Mouse (Mus musculus): ENCODE data around the gene Fgfr2. TPM values are rescaled to one million over a fixed set of nuclear protein-coding genes. Genes with fewer than 3 reads are reported as not detected.

Gene Fgfr2
- total RNA-seq, 2 experiments from 2014 or later = 28.8 to 29.4 TPM

DNA sequence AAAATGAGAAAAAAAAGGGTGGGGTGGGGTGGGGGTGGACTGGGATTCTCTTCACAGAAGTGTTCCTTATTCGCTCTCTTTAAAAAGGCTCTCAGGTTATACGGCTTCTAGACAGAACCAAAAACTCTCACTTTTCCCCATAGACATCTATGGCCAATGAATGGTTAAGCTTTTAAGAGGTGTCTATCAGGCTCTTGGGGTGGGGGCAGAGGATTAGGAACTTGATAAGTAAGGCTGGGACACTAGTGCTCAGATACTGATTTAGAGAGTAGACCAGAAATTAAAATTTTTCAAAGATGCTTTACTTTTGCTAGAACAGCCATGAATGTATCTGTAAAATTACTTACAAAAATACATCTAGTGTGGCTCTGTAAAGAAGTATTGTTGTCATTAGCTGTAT, 528.8 kb downstream of the Fgfr2 start:
- intact Hi-C loops (cut with DNase I) = no loop called here
- no peak for DNase-seq (ENCODE audit: extremely low spot score in 1 of 2, low spot score in 2 of 2)

DNA sequence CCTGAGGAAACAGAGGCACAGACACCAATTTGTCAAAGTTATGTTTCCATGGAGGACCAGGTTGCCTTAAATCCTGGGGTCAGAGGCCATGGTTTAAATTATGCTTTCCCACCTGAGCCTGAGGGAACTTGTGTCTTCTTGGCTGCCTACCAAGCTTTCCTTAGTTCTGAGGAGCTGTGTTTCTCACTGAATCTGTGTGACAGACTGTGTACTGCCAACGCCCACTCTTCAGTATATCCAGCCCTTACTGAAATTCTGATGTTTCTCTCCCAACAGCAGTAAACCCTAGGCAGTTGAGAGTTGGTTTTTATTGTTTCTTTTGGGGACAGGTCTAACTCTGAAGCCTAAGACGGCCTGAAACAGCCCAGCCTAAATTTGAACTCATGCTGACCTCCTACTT, 529.4 kb downstream of the Fgfr2 start:
- intact Hi-C loops (cut with DNase I) = no loop called here
- DNase-seq (ENCODE audit: extremely low spot score in 1 of 2, low spot score in 2 of 2) = no peak

GRCm38 (mm10) chr7:132589610-132590009, 533.5 kb downstream of the Fgfr2 start:
- intact Hi-C loops (cut with DNase I) = no loop called here
- DNase-seq (ENCODE audit: extremely low spot score in 1 of 2, low spot score in 2 of 2) = no peak

GRCm38 (mm10) chr7:132587167-132587566, 536.0 kb downstream of the Fgfr2 start:
- intact Hi-C loops (cut with DNase I) = no loop called here
- DNase-seq (ENCODE audit: extremely low spot score in 1 of 2, low spot score in 2 of 2) = no peak

GRCm38 (mm10) chr7:132585695-132586491, 537.3 kb downstream of the Fgfr2 start:
- DNase-seq (ENCODE audit: extremely low spot score in 1 of 2, low spot score in 2 of 2) = no peak
- intact Hi-C loops (cut with DNase I) = no loop called here

DNA sequence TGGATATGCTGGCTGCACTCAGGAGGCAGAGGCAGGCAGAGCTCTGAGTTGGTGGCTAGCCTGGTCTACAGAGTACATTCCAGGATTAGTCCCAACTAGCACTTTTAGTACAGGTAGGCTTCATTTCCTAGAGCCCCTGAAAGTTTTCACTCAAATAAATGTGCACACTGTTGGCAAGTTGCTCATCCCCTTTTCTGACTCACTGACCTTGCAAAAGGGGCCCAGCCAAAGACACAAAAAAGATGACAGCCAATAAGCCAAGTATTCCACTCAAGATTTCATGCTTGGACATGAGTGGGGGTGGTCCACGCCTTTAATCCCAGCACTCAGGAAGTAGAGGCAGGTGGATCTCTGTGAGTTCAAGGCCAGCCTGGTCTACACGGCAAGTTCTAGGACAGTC, 541.7 kb downstream of the Fgfr2 start:
- intact Hi-C loops (cut with DNase I) = no loop called here
- DNase-seq (ENCODE audit: extremely low spot score in 1 of 2, low spot score in 2 of 2) = no peak

GRCm38 (mm10) chr7:132580511-132580910, 542.6 kb downstream of the Fgfr2 start:
- DNase-seq (ENCODE audit: extremely low spot score in 1 of 2, low spot score in 2 of 2) = no peak
- intact Hi-C loops (cut with DNase I) = no loop called here

- intact Hi-C loops (cut with DNase I) = no loop called here
These were observed 546.3 kb downstream of the Fgfr2 start for GRCm38 (mm10) chr7:132576891-132577290.

GRCm38 (mm10) chr7:132576116-132576650, 547.0 kb downstream of the Fgfr2 start, which contains the start of gene Oat:
Gene Oat, minus strand, starts transcription at chr7:132576398.
- DNase-seq (ENCODE audit: extremely low spot score in 1 of 2, low spot score in 2 of 2) = peak; percentile 93 to 96
- intact Hi-C loops (cut with DNase I) = no loop called here

More at GRCm38 (mm10) chr7:132576891-132577290, 546.3 kb downstream of the Fgfr2 start:
- DNase-seq (ENCODE audit: extremely low spot score in 1 of 2, low spot score in 2 of 2) = no peak

- intact Hi-C loops (cut with DNase I) = no loop called here
- DNase-seq (ENCODE audit: extremely low spot score in 1 of 2, low spot score in 2 of 2) = peak; percentile 81 to 89
These were observed 547.5 kb downstream of the Fgfr2 start for GRCm38 (mm10) chr7:132575623-132576022.

- intact Hi-C loops (cut with DNase I) = no loop called here
- no peak for DNase-seq (ENCODE audit: extremely low spot score in 1 of 2, low spot score in 2 of 2)
These were observed 548.5 kb downstream of the Fgfr2 start for GRCm38 (mm10) chr7:132574646-132575045.

GRCm38 (mm10) chr7:132573205-132573604, 549.9 kb downstream of the Fgfr2 start:
- intact Hi-C loops (cut with DNase I) = no loop called here
- DNase-seq (ENCODE audit: extremely low spot score in 1 of 2, low spot score in 2 of 2) = no peak

DNA sequence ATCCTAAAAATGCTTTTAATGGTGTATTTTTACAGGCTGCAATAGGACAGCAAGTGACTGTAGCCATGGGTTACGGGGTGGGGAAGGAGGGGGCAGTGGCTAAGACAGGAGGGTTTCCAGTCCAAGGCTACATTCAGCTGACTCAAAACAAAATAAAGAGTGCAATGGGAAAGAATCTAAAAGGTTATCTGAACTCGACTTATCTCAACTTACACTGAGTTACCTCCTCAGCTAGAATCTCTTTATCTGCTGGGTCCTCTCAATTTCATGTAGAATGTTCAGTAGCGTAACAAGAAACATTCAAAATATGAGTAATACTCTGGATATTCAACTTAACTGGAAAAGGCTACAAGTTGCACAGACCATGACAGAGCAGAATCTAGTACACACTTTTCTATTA, 550.4 kb downstream of the Fgfr2 start:
- intact Hi-C loops (cut with DNase I) = no loop called here
- DNase-seq (ENCODE audit: extremely low spot score in 1 of 2, low spot score in 2 of 2) = no peak

GRCm38 (mm10) chr7:132571481-132571880, 551.7 kb downstream of the Fgfr2 start:
- intact Hi-C loops (cut with DNase I) = no loop called here
- no peak for DNase-seq (ENCODE audit: extremely low spot score in 1 of 2, low spot score in 2 of 2)

- intact Hi-C loops (cut with DNase I) = no loop called here
- no peak for DNase-seq (ENCODE audit: extremely low spot score in 1 of 2, low spot score in 2 of 2)
These were observed 553.1 kb downstream of the Fgfr2 start for GRCm38 (mm10) chr7:132570071-132570470.

- no peak for DNase-seq (ENCODE audit: extremely low spot score in 1 of 2, low spot score in 2 of 2)
- intact Hi-C loops (cut with DNase I) = no loop called here
These were observed 554.3 kb downstream of the Fgfr2 start for GRCm38 (mm10) chr7:132568817-132569216.

DNA sequence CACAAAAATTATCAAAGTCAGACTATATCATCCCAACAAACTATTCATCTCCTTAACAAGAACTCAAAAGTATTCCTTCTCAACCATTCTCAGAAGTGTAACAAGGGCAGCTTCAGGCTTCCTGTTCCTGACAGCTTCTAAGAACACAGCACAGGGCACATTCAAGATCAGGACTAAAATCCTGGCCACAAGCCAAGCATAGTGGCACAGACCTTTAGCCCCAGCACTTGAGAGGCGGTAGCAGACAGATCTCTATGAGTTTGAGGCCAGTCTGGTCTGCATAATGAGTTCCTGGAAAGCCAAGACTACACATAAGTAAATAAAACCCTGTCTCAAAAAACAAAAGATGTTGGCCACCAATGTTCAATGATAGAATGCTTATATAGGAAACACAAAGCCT, 557.3 kb downstream of the Fgfr2 start:
- DNase-seq (ENCODE audit: extremely low spot score in 1 of 2, low spot score in 2 of 2) = no peak
- intact Hi-C loops (cut with DNase I) = no loop called here

DNA sequence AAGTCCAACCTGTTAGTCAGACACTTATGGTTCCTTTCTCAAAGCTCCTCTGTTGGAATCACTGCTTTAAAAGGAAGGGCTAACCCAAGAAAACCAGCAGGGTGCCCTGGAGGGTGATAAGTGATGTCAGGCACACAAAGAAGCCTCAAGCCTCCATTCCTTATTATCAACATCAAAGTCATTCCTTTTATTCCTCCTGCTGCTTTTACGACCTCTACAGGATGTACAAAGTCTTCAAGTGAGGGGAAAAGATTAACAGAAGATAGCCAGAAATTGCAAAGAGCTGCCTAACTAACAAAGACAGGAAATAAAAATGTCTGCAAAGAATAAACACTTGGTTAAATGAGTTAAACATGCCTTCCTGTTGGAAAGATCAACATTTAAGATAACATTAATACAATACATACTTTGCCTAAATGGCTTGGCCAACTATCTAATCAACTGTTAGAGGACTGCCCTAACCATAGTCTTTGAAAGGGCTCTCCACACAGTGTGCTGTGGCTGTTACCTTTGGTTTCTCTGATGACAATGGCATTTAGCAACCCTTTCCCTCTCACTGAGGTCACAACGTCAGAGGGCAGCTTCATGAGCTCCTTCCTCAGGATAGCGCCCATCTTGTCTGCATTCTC, 563.9 kb downstream of the Fgfr2 start:
- intact Hi-C loops (cut with DNase I) = no loop called here
- no peak for DNase-seq (ENCODE audit: extremely low spot score in 1 of 2, low spot score in 2 of 2)

DNA sequence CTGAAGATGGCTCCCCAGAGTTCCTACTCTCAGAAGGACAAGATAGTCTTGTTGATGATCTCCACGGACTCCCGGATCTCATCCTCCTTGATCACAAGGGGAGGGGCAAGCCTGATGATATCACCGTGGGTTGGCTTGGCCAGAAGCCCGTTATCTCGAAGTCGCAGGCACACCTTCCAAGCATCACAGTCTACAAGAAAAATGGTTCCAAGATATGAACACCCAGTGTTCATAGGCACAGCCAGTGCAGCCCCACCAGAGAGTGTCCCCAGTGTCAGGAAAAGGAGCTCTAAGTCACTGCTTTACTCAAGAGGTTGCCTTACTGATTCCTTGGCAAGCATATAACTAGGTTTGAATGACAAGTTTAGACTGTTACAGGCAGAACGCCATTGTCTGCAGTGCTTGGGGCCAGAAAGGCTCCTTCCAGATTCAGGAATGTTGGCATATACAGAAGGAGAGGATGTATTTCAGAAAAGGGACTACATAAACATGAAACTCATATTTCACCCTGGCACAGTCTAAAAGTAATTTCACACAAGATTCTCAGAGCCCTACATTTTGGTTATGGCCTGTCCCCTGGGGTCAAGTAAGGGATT, 564.9 kb downstream of the Fgfr2 start:
- intact Hi-C loops (cut with DNase I) = no loop called here
- DNase-seq (ENCODE audit: extremely low spot score in 1 of 2, low spot score in 2 of 2) = no peak

DNA sequence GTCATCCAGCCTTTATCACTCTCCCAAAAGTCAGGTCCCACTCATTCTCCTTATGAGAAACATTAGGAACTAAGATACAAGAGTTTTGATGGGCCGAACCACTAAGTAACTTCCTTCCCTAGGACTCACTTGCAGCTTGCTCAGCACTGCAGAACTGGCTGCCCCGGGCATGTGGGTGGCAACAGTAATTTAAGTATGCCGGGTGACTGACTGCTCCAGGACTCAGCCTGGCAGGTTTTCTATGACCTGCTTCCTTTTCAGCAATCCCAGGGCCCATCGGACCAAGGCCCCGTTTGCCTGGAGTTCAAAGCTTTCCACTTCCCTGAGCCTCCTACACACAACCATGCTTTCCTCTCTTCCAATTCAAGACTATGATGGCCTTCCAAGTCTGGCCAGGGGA, 566.6 kb downstream of the Fgfr2 start:
- DNase-seq (ENCODE audit: extremely low spot score in 1 of 2, low spot score in 2 of 2) = no peak
- intact Hi-C loops (cut with DNase I) = no loop called here
